Mouse (Mus musculus) ES-E14 (cell line): ENCODE measurements around the gene Rabgap1l.

Experiments
- CHD2 ChIP-seq: IDR thresholded peaks from 2 replicates; pipeline ENCODE4 v1.6.1; 2014; ENCODE audit warnings: mild to moderate bottlenecking, low read depth, low read length, inconsistent platforms
- HCFC1 ChIP-seq: IDR thresholded peaks from 2 replicates; pipeline ENCODE4 v1.6.1; 2012; ENCODE audit warnings: low read length, inconsistent platforms, borderline replicate concordance; ENCODE audit not compliant: insufficient read depth
- MAFK ChIP-seq: IDR thresholded peaks from 2 replicates; pipeline ENCODE4 v1.6.1; 2014; ENCODE audit warnings: mild to moderate bottlenecking, low read depth, low read length, inconsistent platforms; ENCODE audit not compliant: insufficient read depth
- ZC3H11A ChIP-seq: IDR thresholded peaks from 2 replicates; pipeline ENCODE4 v1.6.1; 2012; ENCODE audit warnings: low read depth, mild to moderate bottlenecking, inconsistent platforms, low read length, borderline replicate concordance
- ZNF384 ChIP-seq: IDR thresholded peaks from 2 replicates; pipeline ENCODE4 v1.6.1; 2012; ENCODE audit warnings: low read depth, low read length, inconsistent platforms

GRCm38 (mm10) chr1:160521918-160522317 is 271.1 kb downstream of the Rabgap1l start:
- no peak for TF ChIP-seq HCFC1
- TF ChIP-seq ZC3H11A: no peak
- TF ChIP-seq CHD2: no peak
- no peak for TF ChIP-seq MAFK
- no peak for TF ChIP-seq ZNF384
